Mouse (Mus musculus) midbrain, embryonic 12.5 days (tissue): ENCODE data around the gene Tmem229a. TPM values are rescaled to one million over a fixed set of nuclear protein-coding genes. Genes with fewer than 3 reads are reported as not detected.

Source experiments
- ATAC-seq: fragments of 200-750 bp; cut with Nextera tagmentation; 2 replicates; pipeline ENCODE4 v1.8.0; 2017; ENCODE audit warnings: low read depth, moderate TSS enrichment, moderate library complexity; ENCODE audit not compliant: low FRiP score
- H3K27ac ChIP-seq: fragments of 300-500 bp; sonication (generic); replicated peaks from 2 replicates; pipeline ENCODE4 v1.5.1; 2016; ENCODE audit warnings: mild to moderate bottlenecking
- H3K27me3 ChIP-seq: fragments of 300-500 bp; sonication (generic); 2 replicates; pipeline ENCODE4 v1.6.1; 2016; ENCODE audit warnings: mild to moderate bottlenecking
- H3K36me3 ChIP-seq: fragments of 300-500 bp; sonication (generic); 2 replicates; pipeline ENCODE4 v1.6.1; 2016
- H3K4me1 ChIP-seq: fragments of 300-500 bp; sonication (generic); 2 replicates; pipeline ENCODE4 v1.6.1; 2016
- H3K4me2 ChIP-seq: fragments of 300-500 bp; sonication (generic); replicated peaks from 2 replicates; pipeline ENCODE4 v1.6.1; 2016; ENCODE audit warnings: mild to moderate bottlenecking, moderate library complexity
- H3K4me3 ChIP-seq: fragments of 300-500 bp; sonication (generic); 2 replicates; pipeline ENCODE4 v1.5.1; 2016; ENCODE audit warnings: mild to moderate bottlenecking
- H3K9ac ChIP-seq: fragments of 300-500 bp; sonication (generic); replicated peaks from 2 replicates; pipeline ENCODE4 v1.6.1; 2016; ENCODE audit warnings: mild to moderate bottlenecking, moderate library complexity
- H3K9me3 ChIP-seq: fragments of 300-500 bp; sonication (generic); 2 replicates; pipeline ENCODE4 v1.6.1; 2016; ENCODE audit warnings: mild to moderate bottlenecking
- WGBS: fragments of 180-500 bp; shearing (Covaris S2); methylation state at CpG from one replicate; pipeline ENCODE4 v1.1.7; 2016; 5-methylcytosine and 5-hydroxymethylcytosine counted together
- polyA plus RNA-seq: library from polyadenylated mRNA; unstranded; fragments of >200 nt; fragmentation: Nextera tagmentation; extraction: Ambion mirVana; gene quantifications from 2 replicates; pipeline ENCODE4 v1.2.1, GENCODE M21; 2016

Gene Tmem229a
- polyA plus RNA-seq, 1 experiment from 2014 or later = 1.9 TPM

- Histone ChIP-seq H3K36me3 (no peaks in the 10 kb centered on the region), H3K9ac (no peak overlapping the region), H3K27ac (no peak overlapping the region), H3K4me3 (no peak overlapping the region), H3K4me2 (no peak overlapping the region), H3K4me1 (peaks cover 4% of the 10 kb centered on the region; the same call in 1 of the 2 replicates), H3K9me3 (no peaks in the 10 kb centered on the region), H3K27me3 (peaks cover 8% of the 10 kb centered on the region)
- WGBS = 90% methylated on average over 5 of the region's 5 CpGs
- no peak for ATAC-seq
Observed at GRCm38 (mm10) chr6:24952341-24952740, 3.8 kb downstream of the Tmem229a start.

DNA sequence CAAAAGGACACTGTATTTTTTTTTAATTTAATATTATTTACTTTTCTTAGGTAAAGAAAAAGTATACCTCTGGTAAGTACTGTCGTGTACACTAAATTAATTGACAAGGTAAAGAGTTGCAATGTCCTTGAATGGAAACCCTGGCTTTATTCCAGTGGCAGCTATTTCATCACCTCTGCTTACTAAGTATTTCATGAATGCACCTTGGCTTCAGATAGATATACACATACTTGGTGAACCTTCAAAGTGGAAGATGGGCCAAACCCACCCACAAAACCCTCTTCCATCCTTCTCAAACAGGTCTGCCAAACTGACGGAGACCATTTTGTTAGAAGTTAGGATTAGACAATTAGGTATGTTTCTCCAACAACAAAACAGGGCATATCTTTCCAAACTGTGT is 5.4 kb downstream of the Tmem229a start:
- H3K4me3 ChIP-seq = no peak overlapping the region
- 80% methylated on average over 2 of the region's 2 CpGs for WGBS
- no peak for ATAC-seq
- peaks cover 4% of the 10 kb centered on the region; the same call in 1 of the 2 replicates for H3K4me1 ChIP-seq
- no peaks in the 10 kb centered on the region for H3K36me3 ChIP-seq
- no peak overlapping the region for H3K27ac ChIP-seq
- H3K9me3 ChIP-seq = no peaks in the 10 kb centered on the region
- no peak overlapping the region for H3K4me2 ChIP-seq
- peaks cover 8% of the 10 kb centered on the region for H3K27me3 ChIP-seq
- H3K9ac ChIP-seq = no peak overlapping the region

DNA sequence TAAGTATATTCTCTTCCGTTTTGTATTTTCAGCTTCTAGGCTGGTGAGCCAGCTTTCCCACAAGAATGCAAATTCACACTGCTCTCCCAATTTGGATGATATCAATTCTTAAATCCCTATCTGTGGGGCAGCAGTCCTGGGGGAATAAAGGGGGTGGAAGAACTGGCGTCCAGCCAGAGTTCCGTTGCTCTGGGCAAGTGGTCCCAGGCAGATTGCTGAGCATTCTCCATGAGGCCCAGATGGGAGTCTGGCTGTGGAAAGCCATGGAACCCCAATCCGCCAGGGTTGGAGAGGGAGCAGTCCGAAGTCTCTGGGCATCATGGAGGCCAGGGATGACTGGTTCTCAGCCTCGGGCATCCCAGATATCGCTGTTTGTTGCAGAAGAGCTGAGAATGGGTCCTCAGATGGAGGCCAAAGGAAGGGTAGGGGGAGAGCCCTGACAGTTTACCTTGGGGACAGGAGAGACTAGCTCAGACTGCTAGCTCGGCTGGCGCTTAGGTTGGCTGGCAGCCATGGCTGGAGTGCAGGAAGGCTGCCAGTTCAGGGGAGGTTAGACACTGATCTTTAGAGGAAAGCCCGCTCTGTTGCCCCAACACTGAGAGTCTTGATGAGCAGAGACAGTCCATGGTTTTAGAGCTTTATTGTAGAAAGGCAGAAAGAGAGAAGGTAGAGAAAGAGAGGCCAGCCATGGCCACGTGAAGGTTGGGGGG is 30.9 kb downstream of the Tmem229a start:
- Histone ChIP-seq H3K9ac (no peak overlapping the region), H3K4me1 (no peaks in the 10 kb centered on the region), H3K36me3 (no peaks in the 10 kb centered on the region), H3K9me3 (no peaks in the 10 kb centered on the region), H3K27ac (no peak overlapping the region), H3K27me3 (no peaks in the 10 kb centered on the region), H3K4me3 (no peak overlapping the region), H3K4me2 (no peak overlapping the region)
- WGBS = 88% methylated on average over 11 of the region's 11 CpGs
- ATAC-seq = no peak

DNA sequence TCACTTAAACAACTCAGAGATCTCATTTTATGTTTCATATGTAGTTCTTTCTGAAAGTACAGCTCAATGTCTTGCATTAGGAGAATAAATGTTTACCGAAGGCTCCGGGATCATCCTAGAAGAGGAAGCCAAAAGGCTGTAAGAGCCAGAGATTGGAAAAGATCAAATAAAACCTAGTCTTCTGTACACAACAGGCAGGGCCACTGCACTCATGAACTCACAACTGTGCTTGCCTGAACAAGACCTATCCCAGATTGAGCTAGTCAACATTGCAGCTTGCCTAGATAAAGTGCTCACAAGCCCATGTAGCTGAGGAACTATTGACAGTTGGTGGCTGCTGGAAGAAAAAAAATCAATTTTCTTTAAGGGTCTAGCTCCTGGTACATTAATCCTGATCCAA is 42.5 kb downstream of the Tmem229a start:
- Histone ChIP-seq H3K9ac (no peak overlapping the region), H3K9me3 (no peaks in the 10 kb centered on the region), H3K4me2 (no peak overlapping the region), H3K27ac (no peak overlapping the region), H3K4me1 (no peaks in the 10 kb centered on the region), H3K27me3 (no peaks in the 10 kb centered on the region), H3K36me3 (no peaks in the 10 kb centered on the region), H3K4me3 (no peak overlapping the region)
- no peak for ATAC-seq
- 98% methylated on average over 2 of the region's 2 CpGs for WGBS

DNA sequence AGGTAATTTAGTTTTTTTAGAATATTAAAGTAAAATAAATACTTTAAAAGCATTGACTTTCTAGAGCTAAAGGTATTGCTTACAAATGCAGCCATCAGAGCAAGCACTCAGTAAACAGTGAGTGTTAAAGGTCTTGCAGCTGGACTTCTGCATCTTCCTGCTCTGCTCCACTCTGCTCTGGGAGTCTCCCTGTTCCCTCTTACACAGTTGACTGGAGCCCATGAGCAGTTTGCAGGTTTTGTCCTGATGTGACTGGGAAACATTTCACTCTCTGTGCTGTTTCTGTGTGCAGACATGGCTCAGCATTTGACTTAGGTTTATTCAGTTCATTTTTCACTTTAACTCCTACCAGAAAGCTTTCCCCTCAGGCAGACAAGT is 45.4 kb downstream of the Tmem229a start:
- Histone ChIP-seq H3K4me1 (no peaks in the 10 kb centered on the region), H3K4me2 (no peak overlapping the region), H3K27ac (no peak overlapping the region), H3K36me3 (no peaks in the 10 kb centered on the region), H3K9ac (no peak overlapping the region), H3K4me3 (no peak overlapping the region), H3K27me3 (no peaks in the 10 kb centered on the region), H3K9me3 (no peaks in the 10 kb centered on the region)
- no peak for ATAC-seq

DNA sequence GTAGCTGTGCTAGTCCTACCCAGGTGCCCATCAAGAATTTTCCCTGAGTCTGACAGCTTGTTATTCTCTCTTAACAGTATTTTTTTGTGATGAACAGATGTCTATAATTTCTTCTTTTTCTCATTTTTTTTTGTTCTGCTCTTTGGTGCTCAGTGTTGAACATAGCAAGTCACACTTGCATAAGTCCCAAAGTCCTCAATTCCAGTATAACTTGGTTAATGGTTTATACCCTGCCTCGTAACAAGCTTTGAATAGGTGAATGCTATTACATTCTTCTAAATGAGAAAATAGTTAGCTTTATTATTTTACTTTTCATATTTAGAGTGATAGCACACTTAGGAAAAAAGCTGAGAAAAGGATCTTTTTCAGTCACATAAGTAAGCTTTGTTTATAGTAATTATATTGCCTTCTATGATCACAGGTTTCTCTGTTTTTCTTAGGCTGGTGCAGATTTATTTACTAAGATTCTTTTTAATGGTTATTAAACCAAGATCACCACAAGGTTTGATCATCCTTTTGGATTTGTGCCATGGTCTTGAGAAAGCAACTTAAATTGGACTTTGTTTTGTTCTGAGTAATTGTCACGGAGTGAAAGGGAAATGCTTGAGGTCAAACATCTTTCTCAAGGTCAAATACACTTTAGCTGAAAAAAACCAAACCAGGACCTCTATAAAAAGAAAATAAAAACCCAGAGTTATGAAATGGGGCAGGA is 45.9 kb downstream of the Tmem229a start:
- no peaks in the 10 kb centered on the region for H3K4me1 ChIP-seq
- no peaks in the 10 kb centered on the region for H3K9me3 ChIP-seq
- no peak for ATAC-seq
- H3K4me3 ChIP-seq = no peak overlapping the region
- no peak overlapping the region for H3K27ac ChIP-seq
- H3K27me3 ChIP-seq = no peaks in the 10 kb centered on the region
- H3K36me3 ChIP-seq = no peaks in the 10 kb centered on the region
- H3K9ac ChIP-seq = no peak overlapping the region
- H3K4me2 ChIP-seq = no peak overlapping the region
- 78% methylated on average over 2 of the region's 2 CpGs for WGBS

DNA sequence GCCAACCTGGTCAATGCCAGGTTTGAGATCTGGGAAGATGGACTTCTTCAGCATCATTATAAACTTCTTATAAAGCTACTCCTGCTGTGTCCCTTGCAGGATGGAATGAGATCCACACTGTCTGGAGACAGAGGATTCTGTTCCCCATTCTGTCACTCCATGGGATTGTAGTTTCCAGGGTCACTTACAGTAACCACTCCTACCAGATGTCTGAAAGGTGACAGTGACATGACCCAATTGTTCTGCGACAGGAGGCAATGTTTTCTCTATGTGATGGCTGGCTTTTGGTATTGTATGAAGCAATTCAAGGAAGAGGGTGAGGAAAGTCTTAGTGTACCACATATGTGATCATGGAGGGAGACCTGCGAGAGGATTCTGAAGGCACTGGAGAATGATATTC is 48.3 kb downstream of the Tmem229a start:
- ATAC-seq = no peak
- Histone ChIP-seq H3K4me2 (no peak overlapping the region), H3K9ac (no peak overlapping the region), H3K27me3 (no peaks in the 10 kb centered on the region), H3K4me3 (no peak overlapping the region), H3K4me1 (no peaks in the 10 kb centered on the region), H3K9me3 (no peaks in the 10 kb centered on the region), H3K27ac (no peak overlapping the region), H3K36me3 (no peaks in the 10 kb centered on the region)
- 94% methylated on average over 2 of the region's 2 CpGs for WGBS

- Histone ChIP-seq H3K36me3 (no peaks in the 10 kb centered on the region), H3K4me1 (no peaks in the 10 kb centered on the region), H3K27me3 (no peaks in the 10 kb centered on the region), H3K9me3 (no peaks in the 10 kb centered on the region; the same call in 1 of the 2 replicates), H3K4me3 (no peak overlapping the region), H3K27ac (no peak overlapping the region), H3K4me2 (no peak overlapping the region), H3K9ac (no peak overlapping the region)
- ATAC-seq = no peak
- 83% methylated on average over 3 of the region's 3 CpGs for WGBS
Observed at GRCm38 (mm10) chr6:24905101-24905500, 51.0 kb downstream of the Tmem229a start.

Other genes starting within 250 kb of the Tmem229a start
- not detected in 2 replicates for gene Hyal6, start 223.1 kb downstream of the Tmem229a start, polyA plus RNA-seq
- not detected in 2 replicates for gene Hyal4, start 208.0 kb downstream of the Tmem229a start, polyA plus RNA-seq
- not detected in 2 replicates for gene Spam1, start 165.1 kb downstream of the Tmem229a start, polyA plus RNA-seq
- not detected in 2 replicates for gene Hyal5, start 98.3 kb downstream of the Tmem229a start, polyA plus RNA-seq